Mouse (Mus musculus) ES-Bruce4 (cell line): ENCODE results near the gene Mrpl1.

Source experiments
- CTCF ChIP-seq: IDR thresholded peaks from one replicate; pipeline ENCODE4 v1.8.1; 2011; ENCODE audit warnings: low read depth, low read length
- EP300 ChIP-seq: IDR thresholded peaks from 2 replicates; pipeline ENCODE4 v1.6.1; 2011; ENCODE audit warnings: low read depth, low read length; ENCODE audit not compliant: insufficient read depth

DNA sequence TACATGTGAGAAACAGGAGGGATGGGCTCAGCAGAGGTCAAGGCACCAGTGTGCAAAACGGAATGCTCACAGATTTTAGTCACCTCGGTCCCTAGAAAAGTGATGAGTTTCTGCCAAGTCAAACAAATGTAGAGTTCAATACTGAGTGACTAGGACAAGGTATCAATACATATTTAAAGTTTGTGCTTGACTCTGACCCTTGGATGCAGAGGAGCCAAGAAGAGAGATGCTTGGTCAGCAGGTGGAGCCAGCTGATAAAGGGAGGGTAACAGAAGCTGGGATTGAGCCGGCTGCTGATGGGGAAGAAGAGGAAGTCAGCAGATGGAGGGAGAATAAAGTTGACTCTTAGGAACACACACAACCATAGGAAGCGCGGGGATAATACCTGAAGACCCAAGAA lies 97.5 kb downstream of the Mrpl1 start:
- TF ChIP-seq CTCF (no peak), EP300 (no peak)
